Mouse (Mus musculus) limb, embryonic 10.5 days (tissue): ENCODE data around the gene Trp53i11. TPM values are rescaled to one million over a fixed set of nuclear protein-coding genes. Genes with fewer than 3 reads are reported as not detected.

Source experiments
- DNase-seq: peaks from one replicate; pipeline ENCODE4 v3.0.0-alpha.2; 2017; ENCODE audit warnings: low spot score
- H3K27ac ChIP-seq: fragments of 300-500 bp; sonication (generic); 2 replicates; pipeline ENCODE4 v1.5.1; 2016; ENCODE audit warnings: mild to moderate bottlenecking
- H3K27me3 ChIP-seq: fragments of 300-500 bp; sonication (generic); 2 replicates; pipeline ENCODE4 v1.6.1; 2016; ENCODE audit warnings: low read depth, mild to moderate bottlenecking; ENCODE audit not compliant: poor library complexity, severe bottlenecking
- H3K36me3 ChIP-seq: fragments of 300-500 bp; sonication (generic); 2 replicates; pipeline ENCODE4 v1.6.1; 2016; ENCODE audit warnings: mild to moderate bottlenecking, moderate library complexity
- H3K4me1 ChIP-seq: fragments of 300-500 bp; sonication (generic); 2 replicates; pipeline ENCODE4 v1.6.1; 2016
- H3K4me3 ChIP-seq: fragments of 300-500 bp; sonication (generic); 2 replicates; pipeline ENCODE4 v1.5.1; 2016; ENCODE audit warnings: mild to moderate bottlenecking, moderate library complexity
- H3K9me3 ChIP-seq: fragments of 300-500 bp; sonication (generic); replicated peaks from 2 replicates; pipeline ENCODE4 v1.6.1; 2016; ENCODE audit warnings: mild to moderate bottlenecking
- WGBS: fragments of 180-500 bp; shearing (Covaris S2); methylation state at CpG from one replicate; pipeline ENCODE4 v1.1.7; 2016; 5-methylcytosine and 5-hydroxymethylcytosine counted together
- polyA plus RNA-seq: library from polyadenylated mRNA; unstranded; fragments of >200 nt; fragmentation: Nextera tagmentation; extraction: Ambion mirVana; gene quantifications from 2 replicates; pipeline ENCODE4 v1.2.1, GENCODE M21; 2016

Gene Trp53i11
- polyA plus RNA-seq: 17.5 and 25.2 TPM in 2 replicates

GRCm38 (mm10) chr2:93187323-93187996, at the start of gene Trp53i11:
Trp53i11 (plus strand) TSS chr2:93187548.
- H3K4me1 ChIP-seq: peaks cover 44% of the 10 kb centered on the region
- H3K36me3 ChIP-seq: no peaks in the 10 kb centered on the region
- WGBS: under 1% methylated on average over 69 of the region's 69 CpGs
- peak within 1 kb of the TSS; percentile 81 for H3K27ac ChIP-seq
- H3K9me3 ChIP-seq: no peaks in the 10 kb centered on the region
- H3K4me3 ChIP-seq: peak within 1 kb of the TSS; percentile 70
- H3K27me3 ChIP-seq: peaks cover 84% of the 10 kb centered on the region
- peak; percentile 85 for DNase-seq

GRCm38 (mm10) chr2:93139476-93139875, 47.9 kb upstream of the Trp53i11 start:
- whole genome bisulfite sequencing: 90% methylated on average over 7 of the region's 7 CpGs
- no peak overlapping the region for H3K4me3 ChIP-seq
- no peaks in the 10 kb centered on the region for H3K9me3 ChIP-seq

GRCm38 (mm10) chr2:93141329-93141728, 46.0 kb upstream of the Trp53i11 start:
- WGBS: 84% methylated on average over 3 of the region's 3 CpGs
- H3K4me1 ChIP-seq: peaks cover 5% of the 10 kb centered on the region; the same call in 1 of the 2 replicates
- H3K36me3 ChIP-seq: no peaks in the 10 kb centered on the region
- no peaks in the 10 kb centered on the region for H3K27me3 ChIP-seq
- no peak overlapping the region for H3K4me3 ChIP-seq
- DNase-seq: no peak
- H3K9me3 ChIP-seq: no peaks in the 10 kb centered on the region
- H3K27ac ChIP-seq: no peak overlapping the region

More at GRCm38 (mm10) chr2:93139476-93139875, 47.9 kb upstream of the Trp53i11 start:
- Histone ChIP-seq H3K27ac (no peak overlapping the region), H3K36me3 (no peaks in the 10 kb centered on the region), H3K4me1 (peaks cover 5% of the 10 kb centered on the region; the same call in 1 of the 2 replicates), H3K27me3 (no peaks in the 10 kb centered on the region)
- DNase-seq: no peak

- no peak overlapping the region for H3K4me3 ChIP-seq
- H3K36me3 ChIP-seq: no peaks in the 10 kb centered on the region
- H3K27me3 ChIP-seq: peaks cover 4% of the 10 kb centered on the region; the same call in 1 of the 2 replicates
- H3K4me1 ChIP-seq: peaks cover 5% of the 10 kb centered on the region; the same call in 1 of the 2 replicates
- H3K27ac ChIP-seq: 0 out of 2 replicates have a peak overlapping the region, but pooled peaks have one; percentile 4
- WGBS: 81% methylated on average over 7 of the region's 7 CpGs
- DNase-seq: no peak
- no peaks in the 10 kb centered on the region for H3K9me3 ChIP-seq
Observed at GRCm38 (mm10) chr2:93142616-93143015, 44.7 kb upstream of the Trp53i11 start.

- H3K27me3 ChIP-seq: peaks cover 4% of the 10 kb centered on the region; the same call in 1 of the 2 replicates
- no peaks in the 10 kb centered on the region for H3K9me3 ChIP-seq
- peaks cover 5% of the 10 kb centered on the region; the same call in 1 of the 2 replicates for H3K4me1 ChIP-seq
- no peak for DNase-seq
- WGBS: 90% methylated on average over 3 of the region's 3 CpGs
- H3K4me3 ChIP-seq: no peak overlapping the region
- no peaks in the 10 kb centered on the region for H3K36me3 ChIP-seq
- H3K27ac ChIP-seq: 0 out of 2 replicates have a peak overlapping the region, but pooled peaks have one; percentile 25
Observed at GRCm38 (mm10) chr2:93144126-93144525, 43.2 kb upstream of the Trp53i11 start.

GRCm38 (mm10) chr2:93150009-93150408, 37.3 kb upstream of the Trp53i11 start:
- WGBS: 68% methylated on average over 2 of the region's 2 CpGs
- no peak for DNase-seq
- H3K36me3 ChIP-seq: no peaks in the 10 kb centered on the region
- H3K4me3 ChIP-seq: no peak overlapping the region
- no peaks in the 10 kb centered on the region for H3K9me3 ChIP-seq
- H3K27ac ChIP-seq: no peak overlapping the region
- H3K27me3 ChIP-seq: peaks cover 9% of the 10 kb centered on the region
- no peaks in the 10 kb centered on the region for H3K4me1 ChIP-seq

GRCm38 (mm10) chr2:93150673-93151450, 36.5 kb upstream of the Trp53i11 start:
- Histone ChIP-seq H3K27ac (no peak overlapping the region), H3K4me3 (no peak overlapping the region), H3K9me3 (no peaks in the 10 kb centered on the region), H3K36me3 (no peaks in the 10 kb centered on the region), H3K4me1 (no peaks in the 10 kb centered on the region), H3K27me3 (peaks cover 14% of the 10 kb centered on the region)
- DNase-seq: no peak
- WGBS: 75% methylated on average over 9 of the region's 9 CpGs

GRCm38 (mm10) chr2:93152191-93152601, 35.2 kb upstream of the Trp53i11 start:
- H3K9me3 ChIP-seq: no peaks in the 10 kb centered on the region

GRCm38 (mm10) chr2:93152883-93153491, 34.4 kb upstream of the Trp53i11 start:
- Histone ChIP-seq H3K27ac (no peak overlapping the region), H3K27me3 (peaks cover 10% of the 10 kb centered on the region; the same call in 1 of the 2 replicates)
- WGBS: 86% methylated on average over 7 of the region's 7 CpGs

More at GRCm38 (mm10) chr2:93152191-93152601, 35.2 kb upstream of the Trp53i11 start:
- Histone ChIP-seq H3K4me1 (no peaks in the 10 kb centered on the region), H3K36me3 (no peaks in the 10 kb centered on the region), H3K27ac (no peak overlapping the region), H3K4me3 (no peak overlapping the region), H3K27me3 (peaks cover 10% of the 10 kb centered on the region; the same call in 1 of the 2 replicates)
- no peak for DNase-seq
- 86% methylated on average over 6 of the region's 6 CpGs for WGBS

GRCm38 (mm10) chr2:93153833-93154232, 33.5 kb upstream of the Trp53i11 start:
- WGBS: 93% methylated on average over 1 of the region's 1 CpGs
- H3K4me3 ChIP-seq: no peak overlapping the region
- H3K27me3 ChIP-seq: peaks cover 10% of the 10 kb centered on the region; the same call in 1 of the 2 replicates
- DNase-seq: no peak
- no peaks in the 10 kb centered on the region for H3K4me1 ChIP-seq
- no peaks in the 10 kb centered on the region for H3K36me3 ChIP-seq
- no peaks in the 10 kb centered on the region for H3K9me3 ChIP-seq
- no peak overlapping the region for H3K27ac ChIP-seq

More at GRCm38 (mm10) chr2:93152883-93153491, 34.4 kb upstream of the Trp53i11 start:
- H3K9me3 ChIP-seq: no peaks in the 10 kb centered on the region
- no peaks in the 10 kb centered on the region for H3K36me3 ChIP-seq
- DNase-seq: no peak
- no peak overlapping the region for H3K4me3 ChIP-seq
- H3K4me1 ChIP-seq: no peaks in the 10 kb centered on the region

- WGBS: 73% methylated on average over 1 of the region's 1 CpGs
- Histone ChIP-seq H3K36me3 (no peaks in the 10 kb centered on the region), H3K9me3 (no peaks in the 10 kb centered on the region), H3K27ac (no peak overlapping the region), H3K4me1 (no peaks in the 10 kb centered on the region), H3K4me3 (no peak overlapping the region), H3K27me3 (peaks cover 10% of the 10 kb centered on the region; the same call in 1 of the 2 replicates)
- no peak for DNase-seq
Observed at GRCm38 (mm10) chr2:93154486-93155032, 32.8 kb upstream of the Trp53i11 start.

- no peak for DNase-seq
- Histone ChIP-seq H3K4me3 (no peak overlapping the region), H3K27ac (no peak overlapping the region), H3K36me3 (no peaks in the 10 kb centered on the region), H3K27me3 (0 out of 2 replicates have a peak, but pooled peaks cover 3% of the 10 kb centered on the region), H3K4me1 (peaks cover 9% of the 10 kb centered on the region), H3K9me3 (no peaks in the 10 kb centered on the region)
- 83% methylated on average over 4 of the region's 4 CpGs for WGBS
Observed at GRCm38 (mm10) chr2:93160467-93161035, 26.8 kb upstream of the Trp53i11 start.
